Mouse (Mus musculus) hindbrain, postnatal 0 days (tissue): Measurements from ENCODE around the gene Mrpl45. TPM values are rescaled to one million over a fixed set of nuclear protein-coding genes. Genes with fewer than 3 reads are reported as not detected.

Experiments used
- ATAC-seq: fragments of 200-750 bp; cut with Nextera tagmentation; 2 replicates; pipeline ENCODE4 v1.8.0; 2017; ENCODE audit warnings: mild to moderate bottlenecking, moderate TSS enrichment, moderate library complexity
- DNase-seq: peaks from one replicate; pipeline ENCODE4 v3.0.0-alpha.2; 2015; ENCODE audit warnings: low spot score
- H3K27ac ChIP-seq: fragments of 300-500 bp; sonication (generic); 2 replicates; pipeline ENCODE4 v1.5.1; 2014; ENCODE audit warnings: mild to moderate bottlenecking
- H3K27me3 ChIP-seq: fragments of 300-500 bp; sonication (generic); 2 replicates; pipeline ENCODE4 v1.6.1; 2014; ENCODE audit warnings: low read length, mixed read lengths; ENCODE audit not compliant: insufficient read depth
- H3K36me3 ChIP-seq: fragments of 300-500 bp; sonication (generic); 2 replicates; pipeline ENCODE4 v1.6.1; 2014; ENCODE audit warnings: low read length, mixed read lengths; ENCODE audit not compliant: insufficient read depth
- H3K4me1 ChIP-seq: fragments of 300-500 bp; sonication (generic); 2 replicates; pipeline ENCODE4 v1.6.1; 2014; ENCODE audit warnings: antibody characterized with exemption, low read length, mixed read lengths; ENCODE audit not compliant: insufficient read depth
- H3K4me2 ChIP-seq: fragments of 300-500 bp; sonication (generic); 2 replicates; pipeline ENCODE4 v1.6.1; 2014; ENCODE audit warnings: low read depth, mild to moderate bottlenecking, low read length, moderate library complexity, mixed read lengths
- H3K4me3 ChIP-seq: fragments of 300-500 bp; sonication (generic); 2 replicates; pipeline ENCODE4 v1.5.1; 2014; ENCODE audit warnings: low read length
- H3K9ac ChIP-seq: fragments of 300-500 bp; sonication (generic); replicated peaks from 2 replicates; pipeline ENCODE4 v1.6.1; 2014; ENCODE audit warnings: mild to moderate bottlenecking, low read length, moderate library complexity, mixed read lengths
- H3K9me3 ChIP-seq: fragments of 300-500 bp; sonication (generic); 2 replicates; pipeline ENCODE4 v1.6.1; 2016; ENCODE audit warnings: low read length, mixed read lengths
- CTCF ChIP-seq: IDR thresholded peaks from 2 replicates; pipeline ENCODE4 v1.5.1; 2016; ENCODE audit warnings: antibody characterized with exemption, control low read depth, low read depth
- WGBS: fragments of 180-500 bp; shearing (Covaris S2); extraction: QIAGEN DNeasy Blood & Tissue Kit; methylation state at CpG from one replicate; pipeline ENCODE4 v1.1.7; 2014; 5-methylcytosine and 5-hydroxymethylcytosine counted together
- polyA plus RNA-seq: library from polyadenylated mRNA; unstranded; fragments of >200 nt; fragmentation: Nextera tagmentation; extraction: Ambion mirVana; gene quantifications from 2 replicates; pipeline ENCODE4 v1.2.1, GENCODE M21; 2015
- total RNA-seq: library from RNA; depleted of rRNA; stranded (reverse); fragments of >200 nt; gene quantifications from 2 replicates; pipeline ENCODE4 v1.2.3, GENCODE M21; 2014

Gene Mrpl45
- total and polyA plus RNA-seq, 2 experiments from 2014 or later: 21.2 to 39.5 TPM

GRCm38 (mm10) chr11:97331231-97332190, 16.0 kb downstream of the Mrpl45 start:
- Histone ChIP-seq H3K27me3 (no peaks in the 10 kb centered on the region), H3K36me3 (peaks cover 11% of the 10 kb centered on the region; the same call in 1 of the 2 replicates), H3K4me1 (no peaks in the 10 kb centered on the region), H3K27ac (no peak overlapping the region), H3K9me3 (no peaks in the 10 kb centered on the region), H3K4me2 (no peak overlapping the region), H3K9ac (no peak overlapping the region), H3K4me3 (no peak overlapping the region)
- WGBS: 85% methylated on average over 12 of the region's 12 CpGs
- TF ChIP-seq CTCF: no peak
- DNase-seq (no peak), ATAC-seq (no peak)

GRCm38 (mm10) chr11:97333044-97333443, 17.5 kb downstream of the Mrpl45 start:
- no peak for TF ChIP-seq CTCF
- ATAC-seq (no peak), DNase-seq (no peak)
- Histone ChIP-seq H3K4me3 (no peak overlapping the region), H3K9ac (no peak overlapping the region), H3K27ac (no peak overlapping the region), H3K27me3 (no peaks in the 10 kb centered on the region), H3K9me3 (no peaks in the 10 kb centered on the region), H3K4me1 (no peaks in the 10 kb centered on the region), H3K36me3 (peaks cover 6% of the 10 kb centered on the region; the same call in 1 of the 2 replicates), H3K4me2 (no peak overlapping the region)
- WGBS: 49% methylated on average over 9 of the region's 9 CpGs

GRCm38 (mm10) chr11:97333896-97334295, 18.4 kb downstream of the Mrpl45 start:
- Histone ChIP-seq H3K27me3 (no peaks in the 10 kb centered on the region), H3K4me3 (no peak overlapping the region), H3K9ac (no peak overlapping the region), H3K36me3 (peaks cover 6% of the 10 kb centered on the region; the same call in 1 of the 2 replicates), H3K4me2 (no peak overlapping the region), H3K27ac (no peak overlapping the region), H3K4me1 (no peaks in the 10 kb centered on the region; the same call in 1 of the 2 replicates), H3K9me3 (no peaks in the 10 kb centered on the region)
- ATAC-seq: no peak
- no peak for TF ChIP-seq CTCF
- DNase-seq: no peak
- WGBS: 62% methylated on average over 1 of the region's 1 CpGs

GRCm38 (mm10) chr11:97334400-97334799, 18.9 kb downstream of the Mrpl45 start:
- TF ChIP-seq CTCF: no peak
- H3K9ac ChIP-seq: no peak overlapping the region
- no peaks in the 10 kb centered on the region for H3K9me3 ChIP-seq
- H3K4me1 ChIP-seq: no peaks in the 10 kb centered on the region; the same call in 1 of the 2 replicates
- ATAC-seq: no peak
- no peak overlapping the region for H3K4me3 ChIP-seq
- WGBS: 72% methylated on average over 9 of the region's 9 CpGs
- DNase-seq: no peak
- no peak overlapping the region for H3K4me2 ChIP-seq
- H3K27me3 ChIP-seq: no peaks in the 10 kb centered on the region
- peaks cover 6% of the 10 kb centered on the region; the same call in 1 of the 2 replicates for H3K36me3 ChIP-seq
- H3K27ac ChIP-seq: no peak overlapping the region

GRCm38 (mm10) chr11:97336238-97336637, 20.7 kb downstream of the Mrpl45 start:
- Histone ChIP-seq H3K4me3 (no peak overlapping the region), H3K4me1 (no peaks in the 10 kb centered on the region; the same call in 1 of the 2 replicates), H3K27ac (no peak overlapping the region), H3K36me3 (no peaks in the 10 kb centered on the region), H3K9ac (no peak overlapping the region), H3K9me3 (no peaks in the 10 kb centered on the region), H3K27me3 (no peaks in the 10 kb centered on the region), H3K4me2 (no peak overlapping the region)
- ATAC-seq (no peak), DNase-seq (no peak)
- no peak for TF ChIP-seq CTCF
- WGBS: 59% methylated on average over 6 of the region's 6 CpGs

- ATAC-seq: no peak
- no peaks in the 10 kb centered on the region for H3K36me3 ChIP-seq
- no peak overlapping the region for H3K4me2 ChIP-seq
- WGBS: 72% methylated on average over 14 of the region's 14 CpGs
- H3K4me3 ChIP-seq: no peak overlapping the region
- no peaks in the 10 kb centered on the region for H3K27me3 ChIP-seq
- no peaks in the 10 kb centered on the region; the same call in 1 of the 2 replicates for H3K4me1 ChIP-seq
- H3K9me3 ChIP-seq: no peaks in the 10 kb centered on the region
- no peak overlapping the region for H3K9ac ChIP-seq
- no peak for DNase-seq
- no peak for TF ChIP-seq CTCF
- no peak overlapping the region for H3K27ac ChIP-seq
Measured at GRCm38 (mm10) chr11:97336751-97337345, 21.3 kb downstream of the Mrpl45 start.
